Mouse (Mus musculus): ENCODE measurements at regions not wholly inside any gene's neighbourhood (a gene's known extent, or its start where the extent isn't known, plus 50 kb on each side); places are given as distances from the start of the nearest gene placed in this dataset.

DNA sequence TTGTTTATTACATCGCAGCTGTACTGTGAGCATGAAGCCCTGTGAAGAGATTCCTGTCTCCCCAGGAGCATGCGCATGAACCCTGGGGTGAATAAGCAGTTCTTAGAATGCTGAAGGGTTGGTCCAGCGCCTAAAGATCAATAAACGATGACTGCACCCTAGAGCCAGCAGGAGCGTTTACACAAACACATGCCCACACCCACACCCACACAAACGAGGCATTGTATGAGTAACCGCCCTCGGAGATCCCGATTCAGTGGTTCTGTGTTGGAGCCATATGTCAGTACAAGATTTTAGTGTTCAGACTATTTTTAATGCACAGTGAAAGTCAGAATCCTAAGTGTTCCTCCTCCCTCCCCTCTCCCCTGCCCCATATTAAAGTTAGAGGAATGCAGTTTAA is 57.3 kb downstream of the Edn1 start:
- DNase-seq (ENCODE audit: low spot score in 2 of 2): no peak

DNA sequence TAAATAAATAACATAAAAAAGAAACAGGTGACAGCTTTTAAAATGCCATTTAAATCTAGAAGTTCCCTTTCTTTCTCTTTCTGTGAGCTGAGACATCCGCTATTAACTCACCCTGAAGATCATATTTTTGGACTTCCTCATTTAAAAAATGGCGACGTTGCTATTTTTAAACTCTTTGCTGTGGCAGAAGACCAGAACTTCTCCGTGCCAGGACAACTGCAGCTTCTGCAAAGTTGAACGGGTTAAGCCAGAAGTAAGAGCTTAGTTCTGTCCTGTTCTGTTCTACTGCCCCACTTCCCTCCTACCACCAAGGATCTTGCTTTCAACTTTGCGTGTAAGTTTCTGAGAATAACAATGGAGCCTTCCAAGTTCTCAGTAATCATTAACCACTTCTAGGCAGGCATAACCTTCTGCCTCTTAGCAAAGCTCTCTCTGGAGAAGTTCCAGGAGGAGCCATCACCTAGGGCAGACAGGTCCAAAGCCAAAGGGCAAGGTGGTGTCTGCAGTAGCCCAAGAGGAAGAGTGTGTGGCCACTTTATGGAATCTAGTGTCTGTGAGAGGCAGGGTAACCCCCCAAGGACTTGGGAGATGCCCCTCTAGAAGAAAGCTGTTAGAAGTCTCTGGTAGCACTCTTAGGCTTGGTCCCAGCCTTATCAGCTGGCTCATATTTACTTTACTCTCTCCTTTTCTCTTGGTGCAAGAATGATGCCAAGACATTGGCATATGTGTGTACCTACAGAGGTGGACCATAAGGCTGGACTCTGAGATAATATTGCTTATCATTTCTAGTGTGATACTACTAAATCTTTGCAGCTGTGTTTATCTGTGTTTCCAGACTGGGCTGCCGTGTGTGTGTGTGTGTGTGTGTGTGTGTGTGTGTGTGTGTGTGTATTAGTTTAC is 66.6 kb downstream of the Edn1 start:
- peak; percentile 30 to 32 for DNase-seq (ENCODE audit: low spot score in 2 of 2)

DNA sequence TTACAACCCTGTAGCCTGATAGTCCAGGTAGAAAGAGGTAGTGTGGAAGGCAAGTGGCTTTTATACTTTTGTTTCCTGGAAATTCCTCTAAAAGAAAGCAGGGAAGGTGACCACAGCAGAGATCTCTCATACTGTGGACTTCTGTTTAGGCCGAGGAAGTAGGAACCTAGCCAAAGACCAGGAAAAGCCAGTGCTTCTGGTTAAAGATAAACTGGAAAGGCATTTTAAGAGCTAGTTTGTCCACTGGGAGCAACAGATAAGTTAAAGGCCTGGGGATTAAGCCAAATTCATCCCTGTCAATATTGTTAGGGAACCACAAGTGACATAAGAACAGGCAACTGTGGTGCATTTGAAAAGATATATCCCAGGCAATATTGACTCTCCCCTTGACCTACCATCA is 68.5 kb downstream of the Edn1 start:
- no peak for DNase-seq (ENCODE audit: low spot score in 2 of 2)

DNA sequence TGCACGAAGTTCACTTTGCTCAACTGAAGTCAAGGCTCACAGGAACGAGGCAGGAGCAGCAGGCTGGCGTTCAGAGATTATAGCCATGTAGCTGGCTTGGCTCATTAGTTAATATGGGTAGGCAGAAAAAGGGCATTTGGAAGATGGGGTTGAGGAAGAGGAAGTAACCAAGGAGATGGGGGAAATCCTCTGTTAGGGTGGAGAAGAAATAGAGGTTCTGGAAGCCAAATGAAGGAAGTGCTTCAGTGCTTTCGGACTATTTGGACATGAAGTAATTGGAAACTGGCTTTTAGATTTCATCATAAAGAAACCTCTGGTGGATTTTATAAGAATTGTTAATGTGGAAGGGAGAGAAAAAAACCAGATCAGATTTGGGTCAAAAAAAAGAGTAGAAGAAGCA is 70.9 kb downstream of the Edn1 start:
- DNase-seq (ENCODE audit: low spot score in 2 of 2): no peak

- no peak for DNase-seq (ENCODE audit: low spot score in 2 of 2)
Measured at GRCm38 (mm10) chr13:42374181-42374596, 72.9 kb downstream of the Edn1 start.

- no peak for DNase-seq (ENCODE audit: low spot score in 2 of 2)
Measured at GRCm38 (mm10) chr13:42379675-42380074, 78.4 kb downstream of the Edn1 start.

GRCm38 (mm10) chr13:42383099-42383498 is 81.8 kb downstream of the Edn1 start:
- DNase-seq (ENCODE audit: low spot score in 2 of 2): no peak

DNA sequence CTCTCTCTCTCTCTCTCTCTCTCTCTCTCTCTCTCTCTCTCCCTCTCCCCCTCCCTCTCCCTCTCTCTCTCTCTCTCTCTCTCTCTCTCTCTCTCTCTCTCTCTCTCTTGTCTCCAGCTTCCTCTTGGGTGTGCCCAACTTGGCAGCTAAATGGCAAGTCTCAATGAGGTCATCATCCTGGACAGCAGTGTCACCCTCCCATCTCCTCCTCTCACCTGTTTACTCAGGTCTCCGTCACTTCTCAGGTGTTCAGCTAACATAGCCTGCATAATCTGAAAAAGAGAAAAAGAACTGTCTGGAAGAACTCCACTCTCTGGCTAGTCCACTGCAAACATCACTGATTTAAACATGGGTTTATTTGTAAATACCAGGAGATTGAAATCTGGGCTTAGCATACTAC is 89.1 kb downstream of the Edn1 start:
- DNase-seq (ENCODE audit: low spot score in 2 of 2): no peak

- DNase-seq (ENCODE audit: low spot score in 2 of 2): no peak
Measured at GRCm38 (mm10) chr13:42391330-42392005, 90.2 kb downstream of the Edn1 start.

- peak in 1 of 2 experiments; percentile 7 for DNase-seq (ENCODE audit: low spot score in 2 of 2)
Measured at GRCm38 (mm10) chr13:42392701-42393100, 91.4 kb downstream of the Edn1 start.

GRCm38 (mm10) chr13:42394572-42394971 is 93.3 kb downstream of the Edn1 start:
- DNase-seq (ENCODE audit: low spot score in 2 of 2): no peak

- no peak for DNase-seq (ENCODE audit: low spot score in 2 of 2)
Measured at GRCm38 (mm10) chr13:42401513-42401912, 100.2 kb downstream of the Edn1 start.

- no peak for DNase-seq (ENCODE audit: low spot score in 2 of 2)
Measured at GRCm38 (mm10) chr13:42403231-42404020, 102.2 kb downstream of the Edn1 start.

DNA sequence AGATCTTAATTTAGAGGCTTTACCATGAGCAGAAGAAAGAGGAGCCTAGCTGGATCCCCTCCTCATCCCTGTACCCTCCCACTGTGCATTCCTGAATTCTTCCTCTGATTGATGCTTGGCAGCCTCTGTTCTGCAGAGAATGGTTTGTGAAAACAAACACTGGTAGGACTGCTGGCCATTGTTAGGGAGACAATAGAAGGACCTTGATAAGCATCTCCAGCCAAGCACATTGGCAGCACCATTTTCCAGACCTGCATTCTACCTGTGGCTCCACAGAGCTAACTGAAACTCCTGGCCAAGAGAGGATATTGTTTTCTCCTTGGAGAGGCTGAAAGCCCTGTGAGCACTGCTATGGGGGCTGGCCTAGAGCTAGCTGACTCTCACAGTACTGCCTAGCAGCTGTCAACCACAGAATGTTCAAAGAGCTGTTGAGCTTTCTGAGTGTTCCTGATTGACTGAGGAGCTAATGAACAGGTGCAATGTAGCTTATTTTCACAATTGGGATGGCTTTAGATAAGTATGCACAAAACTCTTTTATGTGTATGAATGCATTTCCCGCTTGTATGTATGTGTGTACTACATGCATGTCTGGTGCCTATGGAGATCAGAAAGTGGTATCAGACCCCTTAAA is 111.5 kb downstream of the Edn1 start:
- no peak for DNase-seq (ENCODE audit: low spot score in 2 of 2)

GRCm38 (mm10) chr13:42446921-42447320 is 145.6 kb downstream of the Edn1 start:
- no peak for DNase-seq (ENCODE audit: low spot score in 2 of 2)

GRCm38 (mm10) chr13:42453665-42454064 is 152.4 kb downstream of the Edn1 start:
- DNase-seq (ENCODE audit: low spot score in 2 of 2): no peak

- no peak for DNase-seq (ENCODE audit: low spot score in 2 of 2)
Measured at GRCm38 (mm10) chr13:42459892-42460291, 158.6 kb downstream of the Edn1 start.

- no peak for DNase-seq (ENCODE audit: low spot score in 2 of 2)
Measured at GRCm38 (mm10) chr13:42478825-42479224, 177.5 kb downstream of the Edn1 start.

DNA sequence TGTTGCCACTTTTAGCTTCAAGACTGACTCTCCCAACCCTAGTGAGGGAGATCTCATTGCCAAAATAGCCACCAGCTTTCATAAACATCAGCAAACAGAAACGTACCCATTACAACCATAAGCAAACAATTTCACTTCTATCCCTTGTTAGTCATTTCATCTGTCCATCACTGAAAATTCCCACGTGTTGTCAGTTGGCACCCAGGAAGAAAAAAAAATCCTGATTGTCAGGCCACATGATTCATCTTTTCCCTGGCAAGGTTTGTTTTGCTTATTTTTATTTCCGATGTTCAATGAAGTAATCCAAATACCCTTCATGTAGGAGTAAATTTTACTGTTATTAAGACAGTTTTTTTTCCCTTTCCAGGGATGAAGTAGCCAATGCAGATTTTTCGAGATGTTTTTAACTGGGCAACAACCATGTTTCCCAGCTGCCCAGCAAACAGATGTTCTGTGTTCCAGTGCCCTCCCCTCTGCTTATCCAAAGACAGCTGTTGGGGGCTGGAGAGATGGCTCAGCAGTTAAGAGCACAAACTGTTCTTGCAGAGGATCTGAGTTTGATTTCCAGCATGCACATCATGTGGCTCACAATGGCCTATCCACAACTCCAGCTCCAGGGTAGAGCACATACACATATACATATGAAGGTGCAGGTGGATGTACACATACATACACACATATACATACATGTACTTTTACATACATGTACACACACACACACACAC is 189.3 kb upstream of the Phactr1 start:
- DNase-seq (ENCODE audit: low spot score in 2 of 2): no peak

DNA sequence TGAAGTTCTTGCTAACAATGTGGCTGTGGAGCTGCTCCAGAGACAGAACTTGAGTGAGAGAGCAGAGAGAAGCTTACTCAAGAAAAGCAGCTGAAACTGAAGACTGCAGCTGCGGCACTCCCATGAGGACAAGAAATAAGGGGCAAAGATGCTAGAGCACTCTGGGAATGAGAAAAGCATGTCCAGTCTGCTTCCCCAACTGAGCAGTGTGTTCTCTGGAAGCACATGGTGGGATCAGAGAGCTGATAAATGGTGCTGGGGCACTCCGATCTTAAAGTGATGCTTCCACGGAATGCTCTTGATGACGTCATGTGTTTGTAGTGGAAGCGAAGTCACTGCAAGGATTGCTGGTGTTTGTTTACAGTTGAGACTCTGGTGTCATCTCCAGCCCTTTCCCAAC is 186.1 kb upstream of the Phactr1 start:
- DNase-seq (ENCODE audit: low spot score in 2 of 2): no peak

DNA sequence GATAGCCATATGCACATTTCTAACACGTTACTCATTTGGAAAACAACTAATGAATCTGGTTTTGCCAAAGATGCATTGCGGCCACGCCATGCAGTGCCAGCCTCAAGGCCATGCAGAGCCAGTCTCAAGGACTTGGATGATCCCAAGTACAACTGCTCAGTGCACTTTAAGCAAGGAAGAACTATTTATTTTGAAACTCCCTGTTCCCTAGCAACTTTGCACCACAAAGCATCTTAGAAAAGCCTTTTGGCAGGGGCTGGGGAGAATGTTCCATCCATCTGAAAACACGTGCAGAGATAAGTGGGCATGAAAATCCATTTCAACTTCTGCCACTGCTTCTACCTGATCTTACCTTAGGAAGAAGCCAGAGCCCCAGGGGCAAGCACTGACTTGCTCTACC is 182.1 kb upstream of the Phactr1 start:
- no peak for DNase-seq (ENCODE audit: low spot score in 2 of 2)

Data from spleen, postnatal 36 days (tissue).